Mouse (Mus musculus): ENCODE data around the gene Bzw1. TPM values are rescaled to one million over a fixed set of nuclear protein-coding genes. Genes with fewer than 3 reads are reported as not detected.
"Not testable (repeated sequence)": the region's sequence is repeated elsewhere in the genome, so short reads cannot be mapped to it uniquely, and the experiment has no call there.

Gene Bzw1
- polyA plus RNA-seq, 1 experiment from 2014 or later = 468 TPM

DNA sequence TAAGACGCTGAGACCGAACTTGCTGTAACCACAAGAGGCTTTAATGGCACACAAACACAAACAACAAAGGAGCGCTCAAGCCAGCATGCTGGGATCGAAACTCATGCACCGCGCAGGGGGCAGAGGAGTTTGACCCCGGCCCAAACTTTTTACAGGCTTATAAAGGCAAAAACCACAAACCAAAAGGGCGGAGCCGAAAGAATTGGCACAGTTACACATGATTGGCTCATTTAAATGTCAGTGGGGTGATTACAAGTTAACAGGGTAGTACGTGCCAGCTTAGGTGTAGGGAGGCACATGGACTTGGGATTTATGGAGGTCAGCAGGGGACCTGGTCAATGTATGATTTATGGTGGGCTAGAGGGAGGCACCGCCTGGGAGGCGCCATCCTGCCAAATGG is 28.1 kb upstream of the Bzw1 start:
- no peak for ATAC-seq (ENCODE audit: low FRiP score, low TSS enrichment)
- Histone ChIP-seq H3K9ac (replicated peaks; ENCODE audit: low read length) (no peak overlapping the region), H3K4me1 (ENCODE audit: control insufficient read depth, insufficient read depth, low read length) (no peaks in the 10 kb centered on the region), H3K4me3 (replicated peaks; ENCODE audit: low read depth, low read length) (no peak overlapping the region), H3K4me2 (ENCODE audit: low read length) (no peak overlapping the region), H3K27ac (replicated peaks; ENCODE audit: low read depth, low read length) (no peak overlapping the region), H3K36me3 (ENCODE audit: control insufficient read depth, insufficient read depth, low read length) (no peaks in the 10 kb centered on the region), H3K9me3 (ENCODE audit: control insufficient read depth, low read length) (no peaks in the 10 kb centered on the region), H3K27me3 (ENCODE audit: control insufficient read depth, insufficient read depth, low read length) (no peaks in the 10 kb centered on the region)
- DNase-seq = no peak
- WGBS = 81% methylated on average over 12 of the region's 12 CpGs

- Histone ChIP-seq H3K27me3 (ENCODE audit: control insufficient read depth, insufficient read depth, low read length) (no peaks in the 10 kb centered on the region), H3K4me2 (ENCODE audit: low read length) (no peak overlapping the region), H3K4me3 (replicated peaks; ENCODE audit: low read depth, low read length) (no peak overlapping the region), H3K4me1 (ENCODE audit: control insufficient read depth, insufficient read depth, low read length) (no peaks in the 10 kb centered on the region), H3K9me3 (ENCODE audit: control insufficient read depth, low read length) (no peaks in the 10 kb centered on the region), H3K9ac (replicated peaks; ENCODE audit: low read length) (no peak overlapping the region), H3K36me3 (ENCODE audit: control insufficient read depth, insufficient read depth, low read length) (no peaks in the 10 kb centered on the region), H3K27ac (replicated peaks; ENCODE audit: low read depth, low read length) (no peak overlapping the region)
- ATAC-seq (ENCODE audit: low FRiP score, low TSS enrichment) (no peak), DNase-seq (no peak)
- WGBS = 93% methylated on average over 3 of the region's 3 CpGs
Observed at GRCm38 (mm10) chr1:58365829-58366228, 26.9 kb upstream of the Bzw1 start.

- no peak for ATAC-seq (ENCODE audit: low FRiP score, low TSS enrichment)
- H3K9me3 ChIP-seq (ENCODE audit: control insufficient read depth, low read length) = no peaks in the 10 kb centered on the region
- 87% methylated on average over 12 of the region's 12 CpGs for WGBS
Observed at GRCm38 (mm10) chr1:58366737-58367471, 25.8 kb upstream of the Bzw1 start.

DNA sequence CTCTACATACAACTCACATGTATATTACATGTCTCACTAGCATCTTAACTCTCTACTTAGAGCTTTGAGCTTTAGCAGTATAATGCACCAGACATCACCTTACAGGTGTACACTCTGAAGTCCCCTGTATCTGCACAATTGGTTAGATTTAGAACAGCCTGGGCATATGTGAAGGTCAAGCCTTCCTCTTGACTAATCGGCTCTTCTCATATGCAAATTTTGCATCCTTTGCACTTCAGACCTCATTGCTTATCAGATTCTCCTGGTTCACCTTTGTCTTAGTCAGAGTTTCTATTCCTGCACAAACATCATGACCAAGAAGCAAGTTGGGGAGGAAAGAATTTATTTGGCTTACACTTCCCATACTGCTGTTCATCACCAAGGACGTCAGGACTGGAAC is 23.0 kb upstream of the Bzw1 start:
- Histone ChIP-seq H3K27me3 (ENCODE audit: control insufficient read depth, insufficient read depth, low read length) (no peaks in the 10 kb centered on the region), H3K27ac (replicated peaks; ENCODE audit: low read depth, low read length) (no peak overlapping the region), H3K9me3 (ENCODE audit: control insufficient read depth, low read length) (no peaks in the 10 kb centered on the region), H3K9ac (replicated peaks; ENCODE audit: low read length) (no peak overlapping the region), H3K4me3 (replicated peaks; ENCODE audit: low read depth, low read length) (no peak overlapping the region), H3K36me3 (ENCODE audit: control insufficient read depth, insufficient read depth, low read length) (no peaks in the 10 kb centered on the region), H3K4me2 (ENCODE audit: low read length) (no peak overlapping the region), H3K4me1 (ENCODE audit: control insufficient read depth, insufficient read depth, low read length) (no peaks in the 10 kb centered on the region)
- no peak for ATAC-seq (ENCODE audit: low FRiP score, low TSS enrichment)
- DNase-seq = no peak
- WGBS = 83% methylated on average over 2 of the region's 2 CpGs

More at GRCm38 (mm10) chr1:58366737-58367471, 25.8 kb upstream of the Bzw1 start:
- H3K27me3 ChIP-seq (ENCODE audit: control insufficient read depth, insufficient read depth, low read length) = no peaks in the 10 kb centered on the region
- H3K4me3 ChIP-seq (replicated peaks; ENCODE audit: low read depth, low read length) = no peak overlapping the region
- no peak for DNase-seq
- no peak overlapping the region for H3K27ac ChIP-seq (replicated peaks; ENCODE audit: low read depth, low read length)
- H3K4me1 ChIP-seq (ENCODE audit: control insufficient read depth, insufficient read depth, low read length) = no peaks in the 10 kb centered on the region
- no peak overlapping the region for H3K9ac ChIP-seq (replicated peaks; ENCODE audit: low read length)
- H3K36me3 ChIP-seq (ENCODE audit: control insufficient read depth, insufficient read depth, low read length) = no peaks in the 10 kb centered on the region
- no peak overlapping the region for H3K4me2 ChIP-seq (ENCODE audit: low read length)

DNA sequence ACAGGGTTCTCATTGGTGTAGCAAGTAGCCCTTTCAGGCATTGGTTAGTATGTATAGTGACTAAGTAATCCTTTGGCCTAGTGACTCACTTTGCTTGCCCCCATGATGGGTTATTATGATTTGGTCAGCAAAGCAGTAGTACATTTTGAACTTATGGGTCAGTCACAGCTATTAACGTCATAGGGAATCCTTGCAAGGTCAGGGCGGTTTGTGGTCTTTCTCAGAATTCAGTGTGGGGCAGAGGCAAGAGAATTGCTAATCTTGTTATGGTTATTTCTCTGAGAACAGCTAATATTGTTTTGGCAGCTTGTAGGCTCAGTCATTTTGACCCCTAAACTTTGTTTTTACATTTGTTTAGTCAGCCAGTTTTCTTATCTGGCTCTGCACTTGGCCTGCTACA is 18.4 kb upstream of the Bzw1 start:
- not testable (repeated sequence) for H3K27me3 ChIP-seq (ENCODE audit: control insufficient read depth, insufficient read depth, low read length); H3K4me1 ChIP-seq (ENCODE audit: control insufficient read depth, insufficient read depth, low read length); H3K27ac ChIP-seq (replicated peaks; ENCODE audit: low read depth, low read length); H3K36me3 ChIP-seq (ENCODE audit: control insufficient read depth, insufficient read depth, low read length); DNase-seq; H3K4me3 ChIP-seq (replicated peaks; ENCODE audit: low read depth, low read length); H3K9me3 ChIP-seq (ENCODE audit: control insufficient read depth, low read length); H3K4me2 ChIP-seq (ENCODE audit: low read length); ATAC-seq (ENCODE audit: low FRiP score, low TSS enrichment); H3K9ac ChIP-seq (replicated peaks; ENCODE audit: low read length)
- 82% methylated on average over 2 of the region's 2 CpGs for WGBS

DNA sequence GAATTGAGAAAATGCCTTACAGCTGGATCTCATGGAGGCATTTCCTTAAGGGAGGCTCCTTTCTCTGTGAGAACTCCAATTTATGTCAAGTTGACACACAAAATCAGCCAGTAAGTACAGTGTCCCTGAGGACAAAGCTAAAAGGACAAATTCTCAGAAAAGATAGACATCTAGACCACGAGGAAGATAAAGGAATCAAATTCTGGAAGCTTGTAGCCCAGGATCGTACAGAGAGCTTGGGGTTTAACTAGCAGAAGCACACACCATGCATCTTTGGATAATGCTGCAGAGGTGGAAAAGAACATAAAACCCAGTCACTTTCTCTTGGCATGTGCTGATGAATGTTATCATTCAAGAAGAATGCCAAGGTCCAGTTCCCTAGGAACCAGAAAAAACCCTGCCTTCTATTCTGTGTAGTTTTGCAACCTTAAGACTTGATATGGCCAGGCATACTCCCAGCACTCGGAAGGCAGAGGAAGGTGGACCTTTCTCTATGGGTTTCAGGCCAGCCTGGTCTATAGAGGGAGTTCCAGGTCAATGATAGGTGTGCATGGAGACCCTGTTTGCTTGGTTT is 17.0 kb upstream of the Bzw1 start:
- H3K9me3 ChIP-seq (ENCODE audit: control insufficient read depth, low read length) = no peaks in the 10 kb centered on the region
- no peak overlapping the region for H3K27ac ChIP-seq (replicated peaks; ENCODE audit: low read depth, low read length)
- H3K4me2 ChIP-seq (ENCODE audit: low read length) = no peak overlapping the region
- no peak for ATAC-seq (ENCODE audit: low FRiP score, low TSS enrichment)
- no peaks in the 10 kb centered on the region for H3K27me3 ChIP-seq (ENCODE audit: control insufficient read depth, insufficient read depth, low read length)
- WGBS = 78% methylated on average over 3 of the region's 3 CpGs
- no peak for DNase-seq
- H3K36me3 ChIP-seq (ENCODE audit: control insufficient read depth, insufficient read depth, low read length) = no peaks in the 10 kb centered on the region
- no peaks in the 10 kb centered on the region for H3K4me1 ChIP-seq (ENCODE audit: control insufficient read depth, insufficient read depth, low read length)
- no peak overlapping the region for H3K9ac ChIP-seq (replicated peaks; ENCODE audit: low read length)
- no peak overlapping the region for H3K4me3 ChIP-seq (replicated peaks; ENCODE audit: low read depth, low read length)

- H3K9me3 ChIP-seq (ENCODE audit: control insufficient read depth, low read length) = no peaks in the 10 kb centered on the region
- H3K4me2 ChIP-seq (ENCODE audit: low read length) = no peak overlapping the region
- H3K4me1 ChIP-seq (ENCODE audit: control insufficient read depth, insufficient read depth, low read length) = no peaks in the 10 kb centered on the region
- WGBS = 78% methylated on average over 5 of the region's 5 CpGs
- no peak overlapping the region for H3K27ac ChIP-seq (replicated peaks; ENCODE audit: low read depth, low read length)
- ATAC-seq (ENCODE audit: low FRiP score, low TSS enrichment) (no peak), DNase-seq (no peak)
- H3K4me3 ChIP-seq (replicated peaks; ENCODE audit: low read depth, low read length) = no peak overlapping the region
- H3K9ac ChIP-seq (replicated peaks; ENCODE audit: low read length) = no peak overlapping the region
- no peaks in the 10 kb centered on the region for H3K27me3 ChIP-seq (ENCODE audit: control insufficient read depth, insufficient read depth, low read length)
- H3K36me3 ChIP-seq (ENCODE audit: control insufficient read depth, insufficient read depth, low read length) = no peaks in the 10 kb centered on the region
Observed at GRCm38 (mm10) chr1:58382586-58383281, 10.0 kb upstream of the Bzw1 start.

- Histone ChIP-seq H3K27me3 (ENCODE audit: control insufficient read depth, insufficient read depth, low read length) (no peaks in the 10 kb centered on the region), H3K4me3 (replicated peaks; ENCODE audit: low read depth, low read length) (peak overlapping the region; percentile 85), H3K36me3 (ENCODE audit: control insufficient read depth, insufficient read depth, low read length) (peaks cover 20% of the 10 kb centered on the region), H3K9me3 (ENCODE audit: control insufficient read depth, low read length) (no peaks in the 10 kb centered on the region), H3K27ac (replicated peaks; ENCODE audit: low read depth, low read length) (peak overlapping the region; percentile 99), H3K4me2 (ENCODE audit: low read length) (peak overlapping the region; percentile 78), H3K4me1 (ENCODE audit: control insufficient read depth, insufficient read depth, low read length) (peaks cover 12% of the 10 kb centered on the region), H3K9ac (replicated peaks; ENCODE audit: low read length) (peak overlapping the region; percentile 97)
- 45% methylated on average over 19 of the region's 19 CpGs for WGBS
- ATAC-seq (ENCODE audit: low FRiP score, low TSS enrichment) = no peak
- no peak for DNase-seq
Observed at GRCm38 (mm10) chr1:58391421-58392267, 1.1 kb upstream of the Bzw1 start.
